Mouse (Mus musculus): ENCODE data around the gene Fam43b.

DNA sequence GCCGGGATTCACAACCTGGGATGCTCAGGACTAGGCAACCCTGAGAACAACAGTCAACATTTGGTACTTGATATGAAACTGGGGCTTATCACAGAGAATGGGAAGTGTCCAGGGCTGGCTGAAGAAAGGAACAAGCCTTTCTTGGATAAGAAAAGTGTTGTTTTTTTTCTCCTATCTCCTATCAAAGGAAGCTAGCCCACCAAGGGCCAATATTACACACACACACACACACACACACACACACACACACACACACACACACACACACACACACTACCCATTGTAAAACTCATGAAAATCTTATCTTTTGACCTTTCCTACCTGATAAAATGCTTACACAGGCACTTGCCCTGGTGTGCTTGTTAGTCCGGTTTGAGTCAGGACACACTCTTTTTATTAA is 40.8 kb downstream of the Fam43b start:
- TF ChIP-seq POLR2A (IDR thresholded peaks at IDR 0.05; ENCODE audit: low read depth, low read length) (no peak), CTCF (conservative IDR thresholded peaks at IDR 0.05; ENCODE audit: insufficient read depth, insufficient read length, low read depth, low read length) (no peak)
